Comparison of ENCODE assay signal across 13 mouse cellular contexts in genomic region chr1:185346188-185346587, GRCm38 (mm10). TPM values are rescaled to one million over a fixed set of nuclear protein-coding genes. Genes with fewer than 3 reads are reported as not detected.
DNase-seq lines count a peak whose midpoint lies in the region; ATAC-seq and TF ChIP-seq lines count a peak whose summit lies in the region.
"Had no signal": no experiment of that assay in that cellular context is flagged by ENCODE, and none has a peak within 500 bp of the region (broad histone marks: within the 10 kb centered on the region; RNA-seq: fewer than 3 reads in every experiment).

No protein-coding gene starts in this region.

- H3K27ac ChIP-seq in embryonic facial prominence, embryonic 11.5 days (replicated peaks; ENCODE audit: low read depth, low read length), result no peak overlapping the region
- no peak overlapping the region for H3K27ac ChIP-seq in embryonic facial prominence, embryonic 10.5 days (replicated peaks)
- no peak overlapping the region for H3K27ac ChIP-seq in embryonic fibroblast, embryonic 13.5 days (ENCODE audit: insufficient read depth, low read length)
- H3K27ac ChIP-seq: embryonic facial prominence, embryonic 15.5 days; neural tube, embryonic 12.5 days had no signal

- no peak for TF ChIP-seq POLR2A in embryonic fibroblast, embryonic 13.5 days (IDR thresholded peaks at IDR 0.05; ENCODE audit: low read depth, low read length)

- 76% methylated on average over 10 of the region's 10 CpGs for WGBS in embryonic facial prominence, embryonic 11.5 days
- 81% methylated on average over 10 of the region's 10 CpGs for WGBS in embryonic facial prominence, embryonic 10.5 days

- peak; percentile 12 for DNase-seq in embryonic facial prominence, embryonic 11.5 days (ENCODE audit: low spot score)
- no peak for DNase-seq in embryonic facial prominence, embryonic 10.5 days (ENCODE audit: low spot score)
- peak; percentile 35 for DNase-seq in kidney, postnatal 36 days
- no peak for DNase-seq in kidney, adult 11 months
- no peak for DNase-seq in frontal cortex, postnatal 25 days (ENCODE audit: low spot score in 2 of 2)
- DNase-seq in thymus, postnatal 25 days, result no peak
- DNase-seq: heart, postnatal 14 days; left cerebral cortex, postnatal 4 days had no signal

- no peaks in the 10 kb centered on the region for H3K9me3 ChIP-seq in embryonic facial prominence, embryonic 11.5 days (replicated peaks; ENCODE audit: control insufficient read depth, low read length)
- H3K9me3 ChIP-seq in embryonic facial prominence, embryonic 10.5 days, result no peaks in the 10 kb centered on the region
- H3K9me3 ChIP-seq in E14TG2a.4 (ENCODE audit: low read length), result no peaks in the 10 kb centered on the region
- H3K9me3 ChIP-seq: embryonic facial prominence, embryonic 15.5 days; neural tube, embryonic 12.5 days had no signal

- ATAC-seq in embryonic facial prominence, embryonic 11.5 days (replicated peaks; ENCODE audit: insufficient number of reproducible peaks, low FRiP score, low TSS enrichment, low read depth), result no peak
- ATAC-seq: activated CD4-positive, CD25-positive, alpha-beta regulatory T cell, adult 4 months had no signal

- no peaks in the 10 kb centered on the region for H3K27me3 ChIP-seq in embryonic facial prominence, embryonic 11.5 days (ENCODE audit: control insufficient read depth, insufficient read depth, low read length)
- H3K27me3 ChIP-seq in embryonic facial prominence, embryonic 10.5 days (replicated peaks; ENCODE audit: low read depth, poor library complexity, severe bottlenecking), result no peaks in the 10 kb centered on the region
- no peaks in the 10 kb centered on the region for H3K27me3 ChIP-seq in E14TG2a.4 (ENCODE audit: insufficient read depth, low read length)
- H3K27me3 ChIP-seq: embryonic facial prominence, embryonic 15.5 days; neural tube, embryonic 12.5 days had no signal

- no peak overlapping the region for H3K4me3 ChIP-seq in embryonic facial prominence, embryonic 11.5 days (ENCODE audit: low read depth, low read length)
- H3K4me3 ChIP-seq in embryonic facial prominence, embryonic 10.5 days, result no peak overlapping the region
- no peak overlapping the region for H3K4me3 ChIP-seq in E14TG2a.4 (replicated peaks; ENCODE audit: low read length)
- H3K4me3 ChIP-seq in embryonic fibroblast, embryonic 13.5 days (ENCODE audit: insufficient read depth, low read length), result no peak overlapping the region
- H3K4me3 ChIP-seq: embryonic facial prominence, embryonic 15.5 days; neural tube, embryonic 12.5 days had no signal

- TF ChIP-seq CTCF in E14TG2a.4 (conservative IDR thresholded peaks at IDR 0.05; ENCODE audit: low read length), result peak; percentile 42
- TF ChIP-seq CTCF in embryonic fibroblast, embryonic 13.5 days (IDR thresholded peaks at IDR 0.05; ENCODE audit: borderline replicate concordance, insufficient read depth, low read length), result peak; percentile 59; the same call in 1 of the 2 replicates

- no peak overlapping the region for H3K4me2 ChIP-seq in embryonic facial prominence, embryonic 11.5 days (ENCODE audit: low read depth, low read length)
- H3K4me2 ChIP-seq: embryonic facial prominence, embryonic 15.5 days; neural tube, embryonic 12.5 days had no signal

- H3K4me1 ChIP-seq in embryonic facial prominence, embryonic 11.5 days (ENCODE audit: control insufficient read depth, insufficient read depth, low read length), result no peaks in the 10 kb centered on the region
- no peaks in the 10 kb centered on the region for H3K4me1 ChIP-seq in embryonic facial prominence, embryonic 10.5 days
- H3K4me1 ChIP-seq in E14TG2a.4 (replicated peaks; ENCODE audit: low read depth, low read length), result no peaks in the 10 kb centered on the region
- no peaks in the 10 kb centered on the region for H3K4me1 ChIP-seq in embryonic fibroblast, embryonic 13.5 days (ENCODE audit: control insufficient read depth, insufficient read depth, low read length)
- H3K4me1 ChIP-seq: embryonic facial prominence, embryonic 15.5 days; neural tube, embryonic 12.5 days had no signal

- H3K9ac ChIP-seq in embryonic facial prominence, embryonic 11.5 days (replicated peaks; ENCODE audit: low read length), result no peak overlapping the region
- H3K9ac ChIP-seq: embryonic facial prominence, embryonic 15.5 days; neural tube, embryonic 12.5 days had no signal

- H3K36me3 ChIP-seq in embryonic facial prominence, embryonic 11.5 days (replicated peaks; ENCODE audit: control insufficient read depth, insufficient read depth, low read depth, low read length), result peaks cover 8% of the 10 kb centered on the region
- peaks cover 100% of the 10 kb centered on the region for H3K36me3 ChIP-seq in embryonic facial prominence, embryonic 10.5 days (replicated peaks)
- H3K36me3 ChIP-seq in E14TG2a.4 (ENCODE audit: insufficient read depth, low read length), result peaks cover 94% of the 10 kb centered on the region

RNA-seq across cellular contexts. Expression of gene Bpnt1, which starts 14.2 kb away (rescaled TPM):
- 16.5 and 19.9 TPM in 2 replicates for polyA plus RNA-seq in embryonic facial prominence, embryonic 11.5 days (2014; fragmentation: Nextera tagmentation; extraction: Ambion mirVana)
- polyA plus RNA-seq in embryonic facial prominence, embryonic 10.5 days (2016; fragmentation: Nextera tagmentation; extraction: Ambion mirVana), result 32.1 and 36.1 TPM in 2 replicates
- polyA plus RNA-seq in embryonic fibroblast, embryonic 13.5 days (2011; ENCODE audit: insufficient read length, low read depth, missing spikeins), result 23.2 and 30.1 TPM in 2 replicates

RNA-seq across cellular contexts. Expression of gene Eprs, which starts 16.7 kb away (rescaled TPM):
- 154 and 158 TPM in 2 replicates for polyA plus RNA-seq in embryonic facial prominence, embryonic 11.5 days (2014; fragmentation: Nextera tagmentation; extraction: Ambion mirVana)
- 153 TPM in 2 replicates for polyA plus RNA-seq in embryonic facial prominence, embryonic 10.5 days (2016; fragmentation: Nextera tagmentation; extraction: Ambion mirVana)
- polyA plus RNA-seq in embryonic fibroblast, embryonic 13.5 days (2011; ENCODE audit: insufficient read length, low read depth, missing spikeins), result 223 and 275 TPM in 2 replicates

RNA-seq across cellular contexts. Expression of gene Iars2, which starts 17.0 kb away (rescaled TPM):
- polyA plus RNA-seq in embryonic facial prominence, embryonic 11.5 days (2014; fragmentation: Nextera tagmentation; extraction: Ambion mirVana), result 25.5 and 29.1 TPM in 2 replicates
- 25.0 and 26.9 TPM in 2 replicates for polyA plus RNA-seq in embryonic facial prominence, embryonic 10.5 days (2016; fragmentation: Nextera tagmentation; extraction: Ambion mirVana)
- polyA plus RNA-seq in embryonic fibroblast, embryonic 13.5 days (2011; ENCODE audit: insufficient read length, low read depth, missing spikeins), result 42.9 and 48.4 TPM in 2 replicates

Comparison
In these comparisons a context has a peak if more than half of its experiments do, and no peak if none do; other contexts are left out.
1. DNase-seq: peak in embryonic facial prominence, embryonic 11.5 days (single experiment) and kidney, postnatal 36 days (2 of 2); none in embryonic facial prominence, embryonic 10.5 days (single experiment), kidney, adult 11 months (single experiment), frontal cortex, postnatal 25 days (0 of 2) and thymus, postnatal 25 days (single experiment).